Mouse (Mus musculus): Measurements from ENCODE around the gene Mrpl21. TPM values are rescaled to one million over a fixed set of nuclear protein-coding genes. Genes with fewer than 3 reads are reported as not detected.

The Mrpl21 gene
- polyA plus RNA-seq (2016; fragmentation: Nextera tagmentation; extraction: Ambion mirVana), result 143 and 148 TPM in 2 replicates

DNA sequence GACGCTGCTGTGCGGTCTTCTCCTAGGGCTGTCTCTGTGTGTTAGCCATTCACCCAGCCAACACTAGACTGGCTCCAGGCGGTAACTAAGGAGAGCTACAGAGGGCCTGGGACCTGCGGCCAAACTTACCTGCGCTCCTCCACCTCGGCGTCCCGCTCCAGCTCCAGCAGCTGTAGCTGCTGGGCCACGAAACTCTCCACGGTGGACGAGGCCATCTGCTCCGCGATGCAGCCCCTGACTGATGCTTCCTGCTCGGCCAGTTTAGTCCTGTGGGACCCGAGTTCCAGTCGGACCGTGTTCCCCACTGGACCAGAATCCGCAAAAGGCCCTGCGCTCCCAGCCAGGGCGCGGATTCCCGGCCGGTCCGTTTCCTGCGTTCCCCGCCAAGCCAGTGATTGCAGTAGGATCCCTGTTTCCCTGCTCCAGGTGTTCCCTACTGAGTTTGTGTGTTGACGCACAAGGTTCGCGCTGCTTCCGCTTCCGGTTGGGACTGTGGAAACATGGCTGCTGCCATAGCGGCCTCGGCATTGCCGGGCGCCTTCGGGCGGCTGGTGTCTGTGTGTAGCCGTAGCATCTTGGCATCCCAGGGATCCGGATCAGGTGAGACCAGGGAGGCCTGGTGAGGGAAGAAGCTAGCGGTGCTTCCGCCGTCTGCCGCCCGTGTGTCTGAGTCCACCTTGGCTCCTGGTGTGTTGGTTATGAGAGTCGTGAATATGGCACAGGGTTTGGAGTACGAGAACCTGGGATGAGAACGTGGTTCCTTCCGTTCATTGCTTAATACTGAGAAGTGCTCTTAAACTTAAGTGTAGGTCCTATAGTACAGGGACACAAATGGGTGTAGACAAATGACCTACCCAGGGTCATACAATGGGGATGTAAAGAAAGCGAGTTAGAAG is at the start of gene Mrpl21, which contains the start of gene Ighmbp2:
TSS of gene Mrpl21 (plus strand) at position 330 of the 896 bp plus-strand sequence.
TSS of gene Ighmbp2 (minus strand) at position 446 of the 896 bp plus-strand sequence.
- Histone ChIP-seq H3K4me3 (peak within 1 kb of the TSS; percentile 73), H3K36me3 (replicated peaks) (peaks cover 65% of the 10 kb centered on the region), H3K9me3 (no peaks in the 10 kb centered on the region), H3K27me3 (replicated peaks; ENCODE audit: low read depth, poor library complexity, severe bottlenecking) (no peaks in the 10 kb centered on the region), H3K27ac (replicated peaks) (peak within 1 kb of the TSS; percentile 88), H3K4me1 (peaks cover 18% of the 10 kb centered on the region)
- under 1% methylated on average over 49 of the region's 49 CpGs for WGBS
- DNase-seq (ENCODE audit: low spot score), result peak; percentile 91

DNA sequence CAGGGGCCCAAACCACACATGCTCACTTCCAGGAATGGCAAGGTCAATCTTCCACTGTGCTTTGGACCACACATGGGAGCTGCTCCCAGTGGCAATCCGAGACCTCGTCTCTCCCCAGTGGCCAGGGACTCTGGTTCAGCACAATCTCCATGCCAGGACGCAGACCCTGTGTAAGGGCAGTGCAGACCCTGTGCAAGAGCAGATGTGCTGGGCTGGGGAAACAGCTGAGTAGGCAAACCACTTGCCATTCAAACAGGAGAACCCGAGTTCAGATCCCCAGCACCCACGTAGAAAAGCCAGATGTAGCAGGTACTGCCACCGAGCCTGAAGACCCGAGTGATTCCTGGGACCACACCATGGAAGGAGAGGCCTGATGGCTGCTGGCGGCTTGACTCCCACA is 22.7 kb upstream of the Mrpl21 start:
- no peaks in the 10 kb centered on the region for H3K4me1 ChIP-seq
- no peak for DNase-seq (ENCODE audit: low spot score)
- no peaks in the 10 kb centered on the region for H3K9me3 ChIP-seq
- peaks cover 55% of the 10 kb centered on the region for H3K36me3 ChIP-seq (replicated peaks)
- WGBS, result 93% methylated on average over 8 of the region's 8 CpGs
- no peak overlapping the region for H3K27ac ChIP-seq (replicated peaks)
- H3K27me3 ChIP-seq (replicated peaks; ENCODE audit: low read depth, poor library complexity, severe bottlenecking), result no peaks in the 10 kb centered on the region
- H3K4me3 ChIP-seq, result no peak overlapping the region

DNA sequence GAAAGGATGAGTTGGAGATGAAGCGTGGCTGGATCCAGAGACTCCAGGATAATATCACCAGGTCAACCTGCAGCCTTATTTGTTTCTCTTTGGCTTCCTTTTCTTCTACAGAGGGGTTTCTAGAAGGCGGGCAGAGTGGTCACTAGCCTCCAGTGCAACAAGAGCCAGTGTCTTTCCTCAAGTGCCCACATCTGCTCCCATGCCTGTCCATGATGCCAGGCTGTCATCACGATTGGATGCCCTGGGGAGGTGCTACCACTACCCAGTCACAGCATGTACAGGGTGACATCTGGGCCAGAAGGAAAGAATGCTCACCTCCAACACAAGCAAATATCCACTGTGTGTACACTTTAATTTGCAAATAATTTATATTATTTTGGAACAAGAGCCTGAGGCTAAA is 22.1 kb upstream of the Mrpl21 start:
- Histone ChIP-seq H3K4me3 (no peak overlapping the region), H3K9me3 (no peaks in the 10 kb centered on the region), H3K36me3 (replicated peaks) (peaks cover 60% of the 10 kb centered on the region), H3K27me3 (replicated peaks; ENCODE audit: low read depth, poor library complexity, severe bottlenecking) (no peaks in the 10 kb centered on the region), H3K27ac (replicated peaks) (no peak overlapping the region), H3K4me1 (no peaks in the 10 kb centered on the region)
- 93% methylated on average over 3 of the region's 3 CpGs for WGBS
- no peak for DNase-seq (ENCODE audit: low spot score)

DNA sequence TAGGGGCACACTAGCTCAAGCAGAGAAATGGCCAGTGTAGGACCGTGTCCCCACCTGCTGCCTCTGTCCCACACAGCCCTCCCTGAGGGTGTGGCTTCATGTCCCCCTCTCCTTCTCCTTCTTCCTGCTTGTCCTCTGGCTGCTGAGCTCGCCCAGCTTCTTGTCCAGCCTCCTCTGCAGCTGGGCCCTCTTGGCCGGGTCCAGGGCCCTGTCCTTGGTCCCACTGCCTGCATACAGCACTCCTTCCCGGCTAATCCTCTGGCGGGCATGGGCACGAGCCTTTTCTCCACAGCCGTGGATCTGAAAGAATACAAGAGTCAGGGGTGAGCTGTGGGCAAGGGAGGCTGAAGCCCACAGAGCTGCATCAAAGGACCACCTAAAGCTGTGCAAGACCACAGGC is 21.4 kb upstream of the Mrpl21 start:
- Histone ChIP-seq H3K4me1 (no peaks in the 10 kb centered on the region), H3K9me3 (no peaks in the 10 kb centered on the region), H3K36me3 (replicated peaks) (peaks cover 68% of the 10 kb centered on the region), H3K27ac (replicated peaks) (no peak overlapping the region), H3K27me3 (replicated peaks; ENCODE audit: low read depth, poor library complexity, severe bottlenecking) (no peaks in the 10 kb centered on the region), H3K4me3 (no peak overlapping the region)
- peak; percentile 6 for DNase-seq (ENCODE audit: low spot score)
- WGBS, result 92% methylated on average over 7 of the region's 7 CpGs

DNA sequence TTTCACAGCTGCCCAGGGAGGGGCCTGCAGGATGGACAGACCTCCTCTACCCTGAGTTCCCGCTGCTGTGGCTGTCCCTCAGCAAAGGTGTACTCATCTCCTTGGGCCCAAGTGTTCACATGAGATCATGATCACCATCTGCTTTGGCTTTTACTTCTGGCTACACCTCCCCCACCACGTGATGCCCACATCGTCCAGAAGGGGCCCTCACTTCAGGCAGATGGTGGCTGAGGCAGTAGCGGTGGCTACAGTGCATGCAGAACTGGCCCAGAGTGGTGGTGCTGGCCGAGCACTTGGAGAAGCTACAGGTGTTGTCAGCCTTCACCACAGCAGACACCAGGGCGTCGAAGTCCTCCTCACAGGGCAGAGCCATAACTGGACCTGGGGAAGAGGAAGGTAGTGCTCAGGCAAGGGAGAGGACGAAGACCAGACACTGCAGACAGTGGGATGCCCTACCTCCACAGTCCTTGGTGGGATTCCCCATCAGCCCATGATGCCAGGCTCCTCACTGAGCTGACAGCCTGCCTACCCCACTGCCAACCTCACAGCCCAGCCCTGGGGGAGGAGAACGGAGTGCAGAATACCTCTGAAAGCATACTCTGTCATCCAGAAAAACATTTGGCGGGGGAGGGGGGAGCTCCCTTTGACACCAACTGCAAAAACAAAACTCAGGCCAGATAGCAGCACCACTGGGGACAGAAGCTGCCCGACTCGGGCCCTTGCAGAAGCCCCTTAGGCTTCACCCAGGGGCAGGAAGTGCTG is 20.8 kb upstream of the Mrpl21 start:
- peak; percentile 6 for DNase-seq (ENCODE audit: low spot score)
- H3K36me3 ChIP-seq (replicated peaks), result peaks cover 74% of the 10 kb centered on the region
- WGBS, result 82% methylated on average over 12 of the region's 12 CpGs

DNA sequence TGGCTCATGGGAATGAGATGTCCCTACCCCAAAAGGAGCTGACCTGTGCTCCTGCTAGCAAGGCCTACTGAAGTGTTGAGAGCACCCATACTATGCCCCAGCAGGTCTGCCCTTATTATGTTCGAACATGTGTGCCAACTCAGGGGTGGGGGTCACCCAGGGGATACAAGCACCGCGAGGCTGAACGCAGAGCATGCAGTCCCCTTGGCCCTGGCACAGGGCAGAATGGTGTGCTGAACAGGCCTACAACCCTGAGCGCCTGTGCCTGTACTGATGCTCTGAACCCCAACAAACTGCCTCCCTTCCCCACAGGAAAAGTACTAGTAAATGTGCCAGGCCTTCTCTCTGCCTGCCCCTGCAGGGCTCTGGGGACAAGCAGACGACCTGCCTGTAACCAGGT is 18.4 kb upstream of the Mrpl21 start:
- Histone ChIP-seq H3K36me3 (replicated peaks) (peaks cover 97% of the 10 kb centered on the region), H3K9me3 (no peaks in the 10 kb centered on the region), H3K27ac (replicated peaks) (no peak overlapping the region), H3K4me3 (no peak overlapping the region), H3K4me1 (no peaks in the 10 kb centered on the region), H3K27me3 (replicated peaks; ENCODE audit: low read depth, poor library complexity, severe bottlenecking) (no peaks in the 10 kb centered on the region)
- WGBS, result 92% methylated on average over 6 of the region's 6 CpGs
- DNase-seq (ENCODE audit: low spot score), result peak; percentile 7

More for the DNA sequence above, 20.8 kb upstream of the Mrpl21 start:
- H3K4me1 ChIP-seq, result no peaks in the 10 kb centered on the region
- H3K4me3 ChIP-seq, result no peak overlapping the region
- H3K27me3 ChIP-seq (replicated peaks; ENCODE audit: low read depth, poor library complexity, severe bottlenecking), result no peaks in the 10 kb centered on the region
- no peaks in the 10 kb centered on the region for H3K9me3 ChIP-seq
- no peak overlapping the region for H3K27ac ChIP-seq (replicated peaks)

DNA sequence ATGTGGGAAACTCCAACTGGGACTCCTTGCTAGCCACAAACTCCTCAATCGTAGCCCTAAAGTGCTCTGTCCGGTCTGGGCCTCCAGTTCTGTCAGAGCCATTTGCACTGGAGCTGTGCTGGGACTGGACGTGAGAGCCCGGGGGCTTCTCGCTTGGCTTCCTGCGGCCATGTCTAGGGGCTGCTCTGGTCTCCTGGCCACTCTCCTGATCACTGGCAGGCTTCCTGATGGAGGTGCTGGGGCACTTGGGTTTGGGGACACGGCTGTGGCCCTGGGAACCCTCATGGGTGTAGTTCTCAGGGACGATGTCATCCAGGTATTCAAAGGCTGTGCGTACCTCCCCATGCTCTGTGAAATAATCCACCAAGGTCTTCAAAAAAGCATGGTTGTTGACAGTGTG is 17.5 kb upstream of the Mrpl21 start:
- 93% methylated on average over 9 of the region's 9 CpGs for WGBS

DNA sequence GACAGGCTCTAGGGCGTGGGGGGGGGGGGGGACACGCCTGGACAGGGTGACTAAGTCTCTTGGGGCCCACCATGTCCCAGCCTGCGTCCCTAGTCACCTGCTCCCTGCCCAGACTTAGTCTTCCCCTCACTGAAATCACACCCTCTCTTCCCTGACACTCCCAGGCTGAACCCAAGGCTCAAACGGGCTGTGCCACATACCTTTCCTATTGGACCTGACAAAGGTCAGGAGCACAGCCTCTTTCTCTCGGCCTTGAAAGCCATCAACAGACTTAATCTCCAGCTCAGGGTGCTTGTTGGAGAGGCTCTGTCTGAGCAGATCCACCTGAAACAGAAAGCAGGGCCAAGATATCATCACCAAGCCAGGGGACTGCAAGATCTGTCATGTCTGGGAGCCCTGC is 16.6 kb upstream of the Mrpl21 start:
- H3K4me1 ChIP-seq, result no peaks in the 10 kb centered on the region
- no peak overlapping the region for H3K27ac ChIP-seq (replicated peaks)
- no peaks in the 10 kb centered on the region for H3K9me3 ChIP-seq
- no peaks in the 10 kb centered on the region for H3K27me3 ChIP-seq (replicated peaks; ENCODE audit: low read depth, poor library complexity, severe bottlenecking)
- no peak overlapping the region for H3K4me3 ChIP-seq
- peak; percentile 6 for DNase-seq (ENCODE audit: low spot score)
- 78% methylated on average over 5 of the region's 5 CpGs for WGBS
- H3K36me3 ChIP-seq (replicated peaks), result peaks cover 97% of the 10 kb centered on the region

More for the DNA sequence above, 17.5 kb upstream of the Mrpl21 start:
- no peak overlapping the region for H3K27ac ChIP-seq (replicated peaks)
- no peaks in the 10 kb centered on the region for H3K4me1 ChIP-seq
- DNase-seq (ENCODE audit: low spot score), result no peak
- peaks cover 97% of the 10 kb centered on the region for H3K36me3 ChIP-seq (replicated peaks)
- H3K27me3 ChIP-seq (replicated peaks; ENCODE audit: low read depth, poor library complexity, severe bottlenecking), result no peaks in the 10 kb centered on the region
- H3K9me3 ChIP-seq, result no peaks in the 10 kb centered on the region
- H3K4me3 ChIP-seq, result no peak overlapping the region

DNA sequence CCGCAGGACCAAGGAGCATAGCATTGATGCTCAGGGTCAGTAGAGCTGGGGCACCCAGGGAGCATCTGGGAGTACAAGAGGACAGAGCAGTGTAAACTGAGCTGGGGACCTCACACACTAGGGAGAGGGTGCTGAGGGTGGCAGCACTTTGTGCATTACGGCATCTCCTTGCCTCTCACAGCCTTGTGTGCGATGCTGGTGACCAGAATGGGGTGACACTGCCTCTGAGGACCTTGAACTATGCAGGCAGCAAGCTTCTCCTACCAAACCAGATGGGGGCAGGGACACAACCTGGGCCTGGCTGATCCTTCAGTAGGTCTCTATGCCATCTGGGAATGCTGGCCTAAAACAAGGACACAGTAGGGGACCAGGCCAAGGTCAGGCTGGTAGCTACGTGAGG is 16.0 kb upstream of the Mrpl21 start:
- whole genome bisulfite sequencing, result 93% methylated on average over 4 of the region's 4 CpGs
- no peak overlapping the region for H3K4me3 ChIP-seq
- H3K27ac ChIP-seq (replicated peaks), result no peak overlapping the region
- no peaks in the 10 kb centered on the region for H3K9me3 ChIP-seq
- DNase-seq (ENCODE audit: low spot score), result no peak
- H3K27me3 ChIP-seq (replicated peaks; ENCODE audit: low read depth, poor library complexity, severe bottlenecking), result no peaks in the 10 kb centered on the region
- no peaks in the 10 kb centered on the region for H3K4me1 ChIP-seq
- peaks cover 97% of the 10 kb centered on the region for H3K36me3 ChIP-seq (replicated peaks)

DNA sequence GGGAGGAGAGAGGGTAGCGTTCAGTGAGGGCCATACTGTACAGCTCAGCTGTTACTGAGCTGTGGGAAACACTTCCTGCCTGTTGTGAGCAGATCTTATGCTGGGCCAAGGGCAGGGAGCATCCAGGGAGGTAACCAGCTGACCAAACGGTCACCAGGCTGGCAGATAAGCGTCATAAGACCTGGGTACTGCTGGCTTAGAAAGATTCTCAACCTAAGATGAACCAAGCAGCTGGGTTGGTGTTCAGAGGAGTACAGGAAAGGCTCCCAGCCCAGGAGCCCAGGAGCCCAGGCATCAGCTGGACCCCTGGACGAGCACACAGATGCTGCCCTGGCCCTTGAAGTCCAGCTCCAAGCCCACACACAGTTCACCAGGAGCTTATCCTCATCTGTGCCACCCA is 15.4 kb upstream of the Mrpl21 start:
- DNase-seq (ENCODE audit: low spot score), result peak; percentile 5
- Histone ChIP-seq H3K36me3 (replicated peaks) (peaks cover 97% of the 10 kb centered on the region), H3K4me3 (no peak overlapping the region), H3K27me3 (replicated peaks; ENCODE audit: low read depth, poor library complexity, severe bottlenecking) (no peaks in the 10 kb centered on the region), H3K9me3 (no peaks in the 10 kb centered on the region), H3K27ac (replicated peaks) (no peak overlapping the region), H3K4me1 (no peaks in the 10 kb centered on the region)
- WGBS, result 88% methylated on average over 4 of the region's 4 CpGs

DNA sequence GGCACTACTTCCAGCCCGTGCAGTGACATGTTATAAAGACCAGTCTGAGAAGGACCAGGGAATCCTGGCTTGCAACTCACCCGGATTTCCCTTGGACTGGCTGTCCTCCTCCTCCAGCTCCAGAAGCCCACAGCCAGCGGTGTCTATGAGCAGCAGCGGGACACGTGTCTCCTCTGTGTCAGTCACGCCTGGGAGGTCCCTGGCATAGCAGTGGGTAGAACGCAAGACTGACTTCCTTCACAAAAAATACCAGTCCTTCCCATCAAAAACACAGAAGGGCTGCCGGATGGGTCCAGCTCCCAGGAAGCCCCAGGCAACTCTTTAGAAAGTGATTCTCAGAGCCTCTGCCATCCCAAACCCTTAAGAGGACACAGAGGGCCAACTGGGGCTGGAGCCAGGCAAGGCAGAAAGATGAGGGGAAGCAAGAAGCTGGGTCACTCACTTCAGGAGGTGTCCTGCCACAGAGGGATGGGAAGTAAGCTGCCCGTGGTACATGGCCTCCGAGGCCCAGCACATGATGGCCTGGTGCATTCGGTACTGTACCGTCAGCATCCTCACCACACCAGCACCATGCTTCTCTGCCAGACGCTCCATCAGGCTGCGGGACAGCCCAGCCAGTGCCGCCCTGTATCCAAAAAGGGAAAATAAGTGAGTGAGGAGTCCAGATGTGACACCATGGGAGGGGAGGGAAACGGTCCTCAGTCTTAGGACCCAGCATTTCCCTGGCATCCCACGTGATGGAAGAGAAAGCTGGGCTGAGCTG is 14.3 kb upstream of the Mrpl21 start:
- no peak overlapping the region for H3K4me3 ChIP-seq
- no peak overlapping the region for H3K27ac ChIP-seq (replicated peaks)
- no peaks in the 10 kb centered on the region for H3K27me3 ChIP-seq (replicated peaks; ENCODE audit: low read depth, poor library complexity, severe bottlenecking)
- DNase-seq (ENCODE audit: low spot score), result peak; percentile 5
- no peaks in the 10 kb centered on the region for H3K9me3 ChIP-seq
- 93% methylated on average over 17 of the region's 17 CpGs for WGBS
- H3K4me1 ChIP-seq, result no peaks in the 10 kb centered on the region
- H3K36me3 ChIP-seq (replicated peaks), result peaks cover 100% of the 10 kb centered on the region

DNA sequence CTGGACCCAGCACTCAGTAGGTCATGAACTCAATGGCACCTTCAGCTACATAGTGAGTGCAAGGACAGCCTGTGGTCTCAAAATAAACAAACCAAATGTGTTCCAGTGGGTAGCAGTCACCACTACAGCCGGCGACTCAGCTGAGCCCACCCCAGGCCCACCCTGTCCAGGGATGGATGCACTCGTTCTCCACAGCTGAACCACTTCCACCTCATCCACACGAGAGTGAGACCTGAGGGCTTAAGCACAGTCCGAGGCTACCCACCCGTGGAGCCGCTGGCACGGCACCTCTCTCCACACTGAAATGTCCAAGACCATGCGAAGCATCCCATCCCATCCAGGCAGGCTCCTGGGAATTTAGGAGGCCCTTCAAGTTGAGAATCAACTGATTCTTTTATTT is 13.4 kb upstream of the Mrpl21 start:
- no peaks in the 10 kb centered on the region for H3K4me1 ChIP-seq
- no peaks in the 10 kb centered on the region for H3K27me3 ChIP-seq (replicated peaks; ENCODE audit: low read depth, poor library complexity, severe bottlenecking)
- WGBS, result 96% methylated on average over 9 of the region's 9 CpGs
- no peak overlapping the region for H3K4me3 ChIP-seq
- H3K36me3 ChIP-seq (replicated peaks), result peaks cover 100% of the 10 kb centered on the region
- H3K27ac ChIP-seq (replicated peaks), result no peak overlapping the region
- no peaks in the 10 kb centered on the region for H3K9me3 ChIP-seq
- DNase-seq (ENCODE audit: low spot score), result peak; percentile 2

Measured in embryonic facial prominence, embryonic 10.5 days (tissue).